Mouse (Mus musculus): ENCODE measurements around the gene Relt. TPM values are rescaled to one million over a fixed set of nuclear protein-coding genes. Genes with fewer than 3 reads are reported as not detected.

Gene Relt
- total RNA-seq (2022): 1 to 10 TPM; 1.2 to 1.8 (median 1.5) TPM

- DNase-seq: peak; percentile 85
These were observed at the start of gene Relt for GRCm38 (mm10) chr7:100862828-100863638. TSS of gene Relt (minus strand) at chr7:100863446.

- no peak for DNase-seq
These were observed 48.5 kb upstream of the Relt start for GRCm38 (mm10) chr7:100911791-100912190.

- DNase-seq: peak; percentile 79
These were observed 48.1 kb upstream of the Relt start for GRCm38 (mm10) chr7:100911246-100911770.

- DNase-seq: no peak
These were observed 45.3 kb upstream of the Relt start for GRCm38 (mm10) chr7:100908567-100908966.

GRCm38 (mm10) chr7:100908061-100908460 is 44.8 kb upstream of the Relt start:
- peak; percentile 68 for DNase-seq

- no peak for DNase-seq
These were observed 44.0 kb upstream of the Relt start for GRCm38 (mm10) chr7:100907231-100907630.

GRCm38 (mm10) chr7:100906029-100906789 is 43.0 kb upstream of the Relt start:
- no peak for DNase-seq

GRCm38 (mm10) chr7:100905037-100905436 is 41.8 kb upstream of the Relt start:
- DNase-seq: no peak

GRCm38 (mm10) chr7:100904612-100905011 is 41.4 kb upstream of the Relt start:
- DNase-seq: no peak

GRCm38 (mm10) chr7:100902451-100903137 is 39.3 kb upstream of the Relt start:
- no peak for DNase-seq

- DNase-seq: no peak
These were observed 34.6 kb upstream of the Relt start for GRCm38 (mm10) chr7:100897828-100898227.

- DNase-seq: no peak
These were observed 31.6 kb upstream of the Relt start for GRCm38 (mm10) chr7:100894833-100895226.

GRCm38 (mm10) chr7:100894057-100894832 is 31.0 kb upstream of the Relt start:
- peak; percentile 82 for DNase-seq

- peak; percentile 89 for DNase-seq
These were observed 30.2 kb upstream of the Relt start for GRCm38 (mm10) chr7:100893249-100894056.

- no peak for DNase-seq
These were observed 23.3 kb upstream of the Relt start for GRCm38 (mm10) chr7:100886535-100886934.

GRCm38 (mm10) chr7:100884460-100884859 is 21.2 kb upstream of the Relt start:
- DNase-seq: no peak

GRCm38 (mm10) chr7:100881950-100882349 is 18.7 kb upstream of the Relt start:
- DNase-seq: no peak

- DNase-seq: no peak
These were observed 18.3 kb upstream of the Relt start for GRCm38 (mm10) chr7:100881531-100881930.

- DNase-seq: no peak
These were observed 16.3 kb upstream of the Relt start for GRCm38 (mm10) chr7:100879595-100879994.

GRCm38 (mm10) chr7:100876771-100877170 is 13.5 kb upstream of the Relt start:
- DNase-seq: no peak

GRCm38 (mm10) chr7:100876293-100876692 is 13.0 kb upstream of the Relt start:
- no peak for DNase-seq

All from adrenal gland, adult 8-10 months (tissue).